Mouse (Mus musculus) kidney, embryonic 14.5 days (tissue): ENCODE results near the gene Gm3138. TPM values are rescaled to one million over a fixed set of nuclear protein-coding genes. Genes with fewer than 3 reads are reported as not detected.
"Not testable (repeated sequence)": the region's sequence is repeated elsewhere in the genome, so short reads cannot be mapped to it uniquely, and the experiment has no call there.

Source experiments
- ATAC-seq: fragments of 200-750 bp; cut with Nextera tagmentation; 2 replicates; pipeline ENCODE4 v1.8.0; 2017; ENCODE audit warnings: moderate number of reproducible peaks, mild to moderate bottlenecking, moderate TSS enrichment, moderate library complexity; ENCODE audit not compliant: low FRiP score, low TSS enrichment
- H3K27ac ChIP-seq: fragments of 300-500 bp; sonication (generic); 2 replicates; pipeline ENCODE4 v1.5.1; 2014; ENCODE audit warnings: low read depth, mild to moderate bottlenecking, low read length, moderate library complexity, mixed read lengths
- H3K27me3 ChIP-seq: fragments of 300-500 bp; sonication (generic); 2 replicates; pipeline ENCODE4 v1.6.1; 2014; ENCODE audit warnings: mild to moderate bottlenecking, low read length; ENCODE audit not compliant: control insufficient read depth, insufficient read depth
- H3K36me3 ChIP-seq: fragments of 300-500 bp; sonication (generic); 2 replicates; pipeline ENCODE4 v1.6.1; 2014; ENCODE audit warnings: low read length, mixed read lengths; ENCODE audit not compliant: control insufficient read depth, insufficient read depth
- H3K4me1 ChIP-seq: fragments of 300-500 bp; sonication (generic); 2 replicates; pipeline ENCODE4 v1.6.1; 2014; ENCODE audit warnings: low read length, mixed read lengths; ENCODE audit not compliant: control insufficient read depth, insufficient read depth
- H3K4me2 ChIP-seq: fragments of 300-500 bp; sonication (generic); replicated peaks from 2 replicates; pipeline ENCODE4 v1.6.1; 2014; ENCODE audit warnings: low read depth, mild to moderate bottlenecking, low read length
- H3K4me3 ChIP-seq: fragments of 300-500 bp; sonication (generic); 2 replicates; pipeline ENCODE4 v1.5.1; 2014; ENCODE audit warnings: mild to moderate bottlenecking, low read length
- H3K9ac ChIP-seq: fragments of 300-500 bp; sonication (generic); 2 replicates; pipeline ENCODE4 v1.6.1; 2014; ENCODE audit warnings: low read depth, mild to moderate bottlenecking, low read length, moderate library complexity
- H3K9me3 ChIP-seq: fragments of 300-500 bp; sonication (generic); 2 replicates; pipeline ENCODE4 v1.6.1; 2016; ENCODE audit warnings: low read length; ENCODE audit not compliant: control insufficient read depth
- WGBS: fragments of 180-500 bp; shearing (Covaris S2); extraction: QIAGEN DNeasy Blood & Tissue Kit; methylation state at CpG from one replicate; pipeline ENCODE4 v1.1.7; 2014; 5-methylcytosine and 5-hydroxymethylcytosine counted together
- polyA plus RNA-seq: library from polyadenylated mRNA; unstranded; fragments of >200 nt; fragmentation: Nextera tagmentation; extraction: Ambion mirVana; gene quantifications from 2 replicates; pipeline ENCODE4 v1.2.1, GENCODE M21; 2014

Gm3138 gene
- polyA plus RNA-seq: not detected in 2 replicates

- H3K27ac ChIP-seq, ATAC-seq, H3K36me3 ChIP-seq, H3K9ac ChIP-seq, H3K27me3 ChIP-seq, H3K9me3 ChIP-seq, H3K4me3 ChIP-seq, H3K4me1 ChIP-seq, H3K4me2 ChIP-seq: not testable (repeated sequence)
- no CpG with 5 or more reads among the region's 2 CpGs for WGBS
Measured at GRCm38 (mm10) chr14:4249331-4249730, at the start of gene Gm3138. TSS of gene Gm3138 (plus strand) at chr14:4249631.

- WGBS: 86% methylated on average over 2 of the region's 2 CpGs
- not testable (repeated sequence) for H3K9me3 ChIP-seq
Measured at GRCm38 (mm10) chr14:4269238-4269950, 20.0 kb downstream of the Gm3138 start.

DNA sequence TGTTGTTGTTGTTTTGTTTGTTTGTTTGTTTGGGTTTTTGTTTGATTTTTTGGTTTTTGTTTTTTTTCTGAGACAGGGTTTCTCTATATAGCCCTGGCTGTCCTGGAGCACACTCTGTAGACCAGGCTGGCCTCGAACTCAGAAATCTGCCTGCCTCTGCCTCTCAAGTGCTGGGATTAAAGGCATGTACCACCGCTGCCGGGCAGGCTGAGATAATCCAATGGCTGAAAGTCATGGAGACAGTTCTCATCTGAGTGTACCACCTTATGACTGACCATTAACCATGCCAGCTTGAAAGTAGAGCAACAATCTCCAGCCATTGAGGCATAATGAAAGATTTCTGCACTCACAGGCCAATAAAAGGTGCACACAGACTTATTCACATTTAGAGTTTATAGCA is 30.4 kb downstream of the Gm3138 start:
- 94% methylated on average over 2 of the region's 3 CpGs for WGBS
- H3K27me3 ChIP-seq, H3K27ac ChIP-seq, ATAC-seq, H3K9me3 ChIP-seq, H3K4me3 ChIP-seq, H3K9ac ChIP-seq, H3K36me3 ChIP-seq, H3K4me2 ChIP-seq, H3K4me1 ChIP-seq: not testable (repeated sequence)

More at GRCm38 (mm10) chr14:4269238-4269950, 20.0 kb downstream of the Gm3138 start:
- H3K9ac ChIP-seq, H3K4me2 ChIP-seq, H3K36me3 ChIP-seq, H3K4me1 ChIP-seq, H3K27me3 ChIP-seq, H3K4me3 ChIP-seq, ATAC-seq, H3K27ac ChIP-seq: not testable (repeated sequence)

Other genes with a start within 250 kb of the Gm3138 start
- gene Gm5796, start 225.7 kb upstream of the Gm3138 start, polyA plus RNA-seq: 0.30 TPM in 1 of 2 replicates, not detected in the other
- not detected in 2 replicates for gene Gm3115, start 165.5 kb upstream of the Gm3138 start, polyA plus RNA-seq
- 1.0 TPM in 1 of 2 replicates, not detected in the other for gene Gm8108, start 139.1 kb upstream of the Gm3138 start, polyA plus RNA-seq
- gene Gm3127, start 84.6 kb upstream of the Gm3138 start, polyA plus RNA-seq: not detected in 2 replicates
- 0.57 TPM in 1 of 2 replicates, not detected in the other for gene Gm2974, start 67.1 kb upstream of the Gm3138 start, polyA plus RNA-seq
- gene Gm3149, start 67.7 kb downstream of the Gm3138 start, polyA plus RNA-seq: not detected in 2 replicates
- gene 2610042L04Rik, start 85.1 kb downstream of the Gm3138 start, polyA plus RNA-seq: 0.14 TPM in 1 of 2 replicates, not detected in the other
- gene Gm3159, start 147.9 kb downstream of the Gm3138 start, polyA plus RNA-seq: not detected in 2 replicates
- gene Gm3164, start 165.8 kb downstream of the Gm3138 start, polyA plus RNA-seq: 0.64 TPM in 1 of 2 replicates, not detected in the other
- gene Gm3173, start 181.4 kb downstream of the Gm3138 start, polyA plus RNA-seq: not detected in 2 replicates
- gene Gm3182, start 232.1 kb downstream of the Gm3138 start, polyA plus RNA-seq: not detected in 2 replicates